Mouse (Mus musculus): ENCODE data around the gene Slc37a4. TPM values are rescaled to one million over a fixed set of nuclear protein-coding genes. Genes with fewer than 3 reads are reported as not detected.
"Not testable (repeated sequence)": the region's sequence is repeated elsewhere in the genome, so short reads cannot be mapped to it uniquely, and the experiment has no call there.

Gene Slc37a4
- polyA plus RNA-seq, 1 experiment from 2014 or later = 27.9 TPM

DNA sequence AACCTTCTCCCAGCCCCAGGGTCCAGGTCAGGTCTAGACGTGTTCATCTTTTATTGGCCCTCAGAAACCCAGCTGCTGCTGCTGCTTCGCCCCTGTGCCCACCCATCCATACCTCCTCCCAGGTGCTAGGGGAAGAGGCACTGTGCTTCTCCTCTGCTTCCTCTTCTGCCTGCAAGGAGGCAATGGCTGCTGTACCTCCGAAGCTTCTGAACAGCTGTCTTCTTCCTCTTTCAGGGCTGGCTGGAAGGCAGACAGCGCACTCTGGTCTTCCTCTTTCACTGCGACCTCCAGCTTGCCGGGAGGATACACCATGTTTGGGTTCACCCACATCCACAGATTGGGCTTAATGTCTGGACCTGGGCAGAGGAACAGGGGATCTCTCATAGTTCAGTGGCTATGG, 39.1 kb downstream of the Slc37a4 start:
- Histone ChIP-seq H3K4me2 (replicated peaks; ENCODE audit: low read depth, low read length) (no peak overlapping the region), H3K27me3 (ENCODE audit: control insufficient read depth, insufficient read depth, low read length) (no peaks in the 10 kb centered on the region), H3K9me3 (ENCODE audit: control insufficient read depth, low read length) (no peaks in the 10 kb centered on the region), H3K27ac (ENCODE audit: low read depth, low read length) (no peak overlapping the region), H3K9ac (ENCODE audit: low read depth, low read length) (no peak overlapping the region), H3K4me1 (replicated peaks; ENCODE audit: control insufficient read depth, insufficient read depth, low read length) (no peaks in the 10 kb centered on the region), H3K4me3 (ENCODE audit: low read depth, low read length) (no peak overlapping the region), H3K36me3 (ENCODE audit: control insufficient read depth, insufficient read depth, low read length) (no peaks in the 10 kb centered on the region)
- DNase-seq (ENCODE audit: low spot score) (no peak), ATAC-seq (ENCODE audit: low FRiP score) (no peak)
- 81% methylated on average over 6 of the region's 6 CpGs for WGBS

DNA sequence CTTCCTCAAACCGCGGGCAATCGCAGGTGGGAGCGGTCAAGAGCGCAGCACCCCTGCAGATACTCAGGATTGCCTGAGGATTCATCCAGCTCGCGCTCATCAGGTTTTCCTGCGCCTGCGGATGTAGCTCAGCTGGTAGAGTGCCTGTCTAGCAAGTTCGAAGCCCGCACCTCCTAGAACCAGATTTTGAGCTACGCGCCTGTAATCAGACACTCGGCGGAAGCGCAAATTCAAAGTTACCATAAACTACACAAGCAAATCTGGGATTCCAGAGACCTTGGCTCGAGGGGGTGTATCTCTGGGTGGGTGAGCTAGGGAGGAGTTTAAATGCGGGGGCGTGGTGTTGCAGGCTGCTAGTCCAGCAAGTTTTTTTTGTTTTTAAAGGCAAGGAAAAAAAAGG, 44.3 kb downstream of the Slc37a4 start, which contains the start of gene Foxr1:
Gene Foxr1 (minus strand): TSS at position 176 of the 400 bp plus-strand sequence.
- no peak for ATAC-seq (ENCODE audit: low FRiP score)
- Histone ChIP-seq H3K9me3 (ENCODE audit: control insufficient read depth, low read length) (no peaks in the 10 kb centered on the region), H3K36me3 (ENCODE audit: control insufficient read depth, insufficient read depth, low read length) (no peaks in the 10 kb centered on the region), H3K9ac (ENCODE audit: low read depth, low read length) (no peak within 1 kb of the TSS), H3K27me3 (ENCODE audit: control insufficient read depth, insufficient read depth, low read length) (no peaks in the 10 kb centered on the region), H3K4me1 (replicated peaks; ENCODE audit: control insufficient read depth, insufficient read depth, low read length) (no peaks in the 10 kb centered on the region), H3K27ac (ENCODE audit: low read depth, low read length) (no peak within 1 kb of the TSS), H3K4me3 (ENCODE audit: low read depth, low read length) (no peak within 1 kb of the TSS), H3K4me2 (replicated peaks; ENCODE audit: low read depth, low read length) (no peak within 1 kb of the TSS)
- no peak for DNase-seq (ENCODE audit: low spot score)
- WGBS = 72% methylated on average over 19 of the region's 19 CpGs

DNA sequence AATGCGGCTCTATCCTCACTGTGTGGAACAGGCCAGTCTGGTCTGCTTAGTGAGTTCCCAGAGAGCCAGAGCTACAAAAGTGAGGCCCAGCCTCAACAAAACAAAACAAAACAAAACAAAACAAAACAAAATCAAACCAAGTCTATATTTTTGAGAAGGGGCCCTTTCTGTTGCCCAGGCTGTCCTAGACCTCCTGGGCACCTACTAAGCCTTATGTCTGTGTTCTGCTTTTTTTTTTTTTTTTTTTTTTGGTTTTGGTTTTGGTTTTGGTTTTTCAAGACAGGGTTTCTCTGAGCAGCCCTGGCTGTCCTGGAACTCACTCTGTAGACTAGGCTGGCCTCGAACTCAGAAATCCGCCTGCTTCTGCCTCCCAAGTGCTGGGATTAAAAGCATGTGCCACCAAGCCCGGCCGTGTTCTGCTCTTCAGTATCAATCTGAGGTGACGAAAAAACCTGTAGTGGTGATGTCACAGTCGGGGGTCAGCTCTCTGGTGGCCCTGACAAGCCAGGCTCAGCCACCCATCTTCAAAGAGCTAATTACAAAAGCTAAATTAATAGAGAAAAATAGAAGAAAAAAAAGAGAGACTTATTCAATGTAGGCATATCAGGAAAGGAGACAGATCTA, 47.9 kb downstream of the Slc37a4 start:
- ATAC-seq (ENCODE audit: low FRiP score); H3K9me3 ChIP-seq (ENCODE audit: control insufficient read depth, low read length); H3K36me3 ChIP-seq (ENCODE audit: control insufficient read depth, insufficient read depth, low read length); H3K9ac ChIP-seq (ENCODE audit: low read depth, low read length); H3K27ac ChIP-seq (ENCODE audit: low read depth, low read length); H3K27me3 ChIP-seq (ENCODE audit: control insufficient read depth, insufficient read depth, low read length); H3K4me1 ChIP-seq (replicated peaks; ENCODE audit: control insufficient read depth, insufficient read depth, low read length); H3K4me3 ChIP-seq (ENCODE audit: low read depth, low read length); H3K4me2 ChIP-seq (replicated peaks; ENCODE audit: low read depth, low read length); DNase-seq (ENCODE audit: low spot score): not testable (repeated sequence)
- 82% methylated on average over 7 of the region's 7 CpGs for WGBS

DNA sequence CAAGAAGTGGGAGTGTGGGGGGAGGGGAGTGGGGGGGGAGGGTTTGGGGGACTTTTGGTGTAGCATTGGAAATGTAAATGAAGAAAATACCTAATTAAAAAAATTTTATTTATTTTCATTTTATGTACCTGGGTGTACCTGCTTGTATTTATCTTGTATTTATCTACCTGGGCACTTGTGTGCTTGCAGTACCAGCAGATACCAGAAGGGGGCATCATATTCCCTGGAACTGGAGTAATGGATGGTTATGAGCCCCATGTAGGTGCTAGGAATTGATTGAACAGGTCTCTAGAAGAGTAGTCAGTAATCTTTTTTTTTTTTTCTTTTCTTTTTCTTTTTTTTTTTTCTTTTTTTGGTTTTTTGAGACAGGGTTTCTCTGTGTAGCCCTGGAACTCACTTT, 53.7 kb downstream of the Slc37a4 start:
- no peak for ATAC-seq (ENCODE audit: low FRiP score)
- no peaks in the 10 kb centered on the region for H3K36me3 ChIP-seq (ENCODE audit: control insufficient read depth, insufficient read depth, low read length)
- no peak overlapping the region for H3K27ac ChIP-seq (ENCODE audit: low read depth, low read length)
- H3K27me3 ChIP-seq (ENCODE audit: control insufficient read depth, insufficient read depth, low read length) = no peaks in the 10 kb centered on the region
- no peaks in the 10 kb centered on the region; the same call in 1 of the 2 replicates for H3K4me1 ChIP-seq (replicated peaks; ENCODE audit: control insufficient read depth, insufficient read depth, low read length)
- DNase-seq (ENCODE audit: low spot score) = no peak
- H3K4me2 ChIP-seq (replicated peaks; ENCODE audit: low read depth, low read length) = no peak overlapping the region
- no peak overlapping the region for H3K9ac ChIP-seq (ENCODE audit: low read depth, low read length)
- H3K4me3 ChIP-seq (ENCODE audit: low read depth, low read length) = no peak overlapping the region
- no peaks in the 10 kb centered on the region for H3K9me3 ChIP-seq (ENCODE audit: control insufficient read depth, low read length)

Other genes starting within 250 kb of the Slc37a4 start
- 22.7 and 24.7 TPM in 2 replicates for gene Cbl, start 162.8 kb upstream of the Slc37a4 start, polyA plus RNA-seq (2014; fragmentation: Nextera tagmentation; extraction: Ambion mirVana)
- gene Ccdc153, start 156.2 kb upstream of the Slc37a4 start, polyA plus RNA-seq (2014; fragmentation: Nextera tagmentation; extraction: Ambion mirVana) = not detected in 2 replicates
- 0.13 TPM in 1 of 2 replicates, not detected in the other for gene Pdzd3, start 145.4 kb upstream of the Slc37a4 start, polyA plus RNA-seq (2014; fragmentation: Nextera tagmentation; extraction: Ambion mirVana)
- 1.9 and 2.9 TPM in 2 replicates for gene Nlrx1, start 128.3 kb upstream of the Slc37a4 start, polyA plus RNA-seq (2014; fragmentation: Nextera tagmentation; extraction: Ambion mirVana)
- gene Abcg4, start 108.2 kb upstream of the Slc37a4 start, polyA plus RNA-seq (2014; fragmentation: Nextera tagmentation; extraction: Ambion mirVana) = 2.9 and 5.7 TPM in 2 replicates
- gene Hinfp, start 91.2 kb upstream of the Slc37a4 start, polyA plus RNA-seq (2014; fragmentation: Nextera tagmentation; extraction: Ambion mirVana) = 23.1 and 23.2 TPM in 2 replicates
- gene C2cd2l, start 76.6 kb upstream of the Slc37a4 start, polyA plus RNA-seq (2014; fragmentation: Nextera tagmentation; extraction: Ambion mirVana) = 10.1 and 11.4 TPM in 2 replicates
- gene Dpagt1, start 70.8 kb upstream of the Slc37a4 start, polyA plus RNA-seq (2014; fragmentation: Nextera tagmentation; extraction: Ambion mirVana) = 47.7 and 51.6 TPM in 2 replicates
- gene H2afx, start 62.2 kb upstream of the Slc37a4 start, polyA plus RNA-seq (2014; fragmentation: Nextera tagmentation; extraction: Ambion mirVana) = 340 and 346 TPM in 2 replicates
- 134 and 151 TPM in 2 replicates for gene Hmbs, start 52.6 kb upstream of the Slc37a4 start, polyA plus RNA-seq (2014; fragmentation: Nextera tagmentation; extraction: Ambion mirVana)
- gene Vps11, start 35.2 kb upstream of the Slc37a4 start, polyA plus RNA-seq (2014; fragmentation: Nextera tagmentation; extraction: Ambion mirVana) = 23.4 and 31.5 TPM in 2 replicates
- gene Hyou1, start 17.4 kb upstream of the Slc37a4 start, polyA plus RNA-seq (2014; fragmentation: Nextera tagmentation; extraction: Ambion mirVana) = 29.7 and 31.8 TPM in 2 replicates
- gene Rps25, start 10.3 kb downstream of the Slc37a4 start, polyA plus RNA-seq (2014; fragmentation: Nextera tagmentation; extraction: Ambion mirVana) = 1,535 and 1,670 TPM in 2 replicates
- gene Trappc4, start 10.7 kb downstream of the Slc37a4 start, polyA plus RNA-seq (2014; fragmentation: Nextera tagmentation; extraction: Ambion mirVana) = 255 and 264 TPM in 2 replicates
- 21.7 and 22.0 TPM in 2 replicates for gene Ccdc84, start 21.7 kb downstream of the Slc37a4 start, polyA plus RNA-seq (2014; fragmentation: Nextera tagmentation; extraction: Ambion mirVana)
- gene Foxr1, start 44.3 kb downstream of the Slc37a4 start, polyA plus RNA-seq (2014; fragmentation: Nextera tagmentation; extraction: Ambion mirVana) = not detected in 2 replicates
- 0.83 TPM in 1 of 2 replicates, not detected in the other for gene Upk2, start 58.1 kb downstream of the Slc37a4 start, polyA plus RNA-seq (2014; fragmentation: Nextera tagmentation; extraction: Ambion mirVana)
- gene Bcl9l, start 86.0 kb downstream of the Slc37a4 start, polyA plus RNA-seq (2014; fragmentation: Nextera tagmentation; extraction: Ambion mirVana) = 8.6 and 10.1 TPM in 2 replicates
- 0.11 and 0.48 TPM in 2 replicates for gene Cxcr5, start 165.0 kb downstream of the Slc37a4 start, polyA plus RNA-seq (2014; fragmentation: Nextera tagmentation; extraction: Ambion mirVana)
- gene Ddx6, start 208.0 kb downstream of the Slc37a4 start, polyA plus RNA-seq (2014; fragmentation: Nextera tagmentation; extraction: Ambion mirVana) = 16.0 and 32.7 TPM in 2 replicates